Mouse (Mus musculus): ENCODE measurements around the gene Cpz. TPM values are rescaled to one million over a fixed set of nuclear protein-coding genes. Genes with fewer than 3 reads are reported as not detected.

Cpz gene
- polyA plus RNA-seq, 2 experiments = 7.8 to 9.9 TPM

DNA sequence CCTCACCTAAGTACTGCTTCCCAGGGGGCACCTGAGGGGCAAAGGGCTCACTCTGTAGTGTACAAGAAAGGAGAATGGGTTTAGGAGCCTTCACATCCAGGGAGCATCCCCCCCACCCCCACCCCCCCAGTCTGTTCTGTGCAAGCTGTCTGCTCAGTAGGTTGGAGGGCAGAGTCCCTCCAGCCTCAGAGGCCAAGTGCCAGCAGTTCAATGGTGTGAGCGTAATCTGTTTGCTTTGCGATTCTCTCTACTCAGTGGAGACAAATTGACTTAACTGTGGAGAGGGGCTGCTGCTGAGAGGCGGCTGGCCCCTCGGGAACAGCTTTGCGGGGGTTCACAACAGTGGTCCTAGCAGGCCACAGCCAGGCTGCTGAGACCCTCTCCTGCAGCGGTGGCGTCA lies 28.2 kb downstream of the Cpz start:
- Histone ChIP-seq H3K9me3 (ENCODE audit: control insufficient read depth, low read length) (no peaks in the 10 kb centered on the region), H3K4me2 (replicated peaks; ENCODE audit: low read depth, low read length, severe bottlenecking) (no peak overlapping the region), H3K27me3 (ENCODE audit: control insufficient read depth, insufficient read depth, low read length) (peaks cover 9% of the 10 kb centered on the region; the same call in 1 of the 2 replicates), H3K4me1 (ENCODE audit: control insufficient read depth, insufficient read depth, low read length) (no peaks in the 10 kb centered on the region), H3K27ac (replicated peaks; ENCODE audit: low read depth, low read length) (no peak overlapping the region), H3K36me3 (ENCODE audit: control insufficient read depth, insufficient read depth, low read length) (no peaks in the 10 kb centered on the region), H3K4me3 (replicated peaks; ENCODE audit: low read length) (no peak overlapping the region), H3K9ac (ENCODE audit: low read depth, low read length, severe bottlenecking) (no peak overlapping the region)
- DNase-seq (ENCODE audit: low spot score) (no peak), ATAC-seq (ENCODE audit: low FRiP score, low read depth) (no peak)
- no peak for TF ChIP-seq POLR2A (IDR thresholded peaks at IDR 0.05; ENCODE audit: borderline replicate concordance, extremely low read depth, insufficient read depth, insufficient read length)
- 50% methylated on average over 7 of the region's 7 CpGs for WGBS

GRCm38 (mm10) chr5:35495989-35496388 lies 29.5 kb downstream of the Cpz start:
- Histone ChIP-seq H3K4me3 (replicated peaks; ENCODE audit: low read length) (no peak overlapping the region), H3K9me3 (ENCODE audit: control insufficient read depth, low read length) (no peaks in the 10 kb centered on the region), H3K4me1 (ENCODE audit: control insufficient read depth, insufficient read depth, low read length) (no peaks in the 10 kb centered on the region), H3K27me3 (ENCODE audit: control insufficient read depth, insufficient read depth, low read length) (peaks cover 9% of the 10 kb centered on the region; the same call in 1 of the 2 replicates), H3K27ac (replicated peaks; ENCODE audit: low read depth, low read length) (no peak overlapping the region), H3K9ac (ENCODE audit: low read depth, low read length, severe bottlenecking) (no peak overlapping the region), H3K4me2 (replicated peaks; ENCODE audit: low read depth, low read length, severe bottlenecking) (no peak overlapping the region), H3K36me3 (ENCODE audit: control insufficient read depth, insufficient read depth, low read length) (no peaks in the 10 kb centered on the region)
- TF ChIP-seq POLR2A (IDR thresholded peaks at IDR 0.05; ENCODE audit: borderline replicate concordance, extremely low read depth, insufficient read depth, insufficient read length) = no peak
- ATAC-seq (ENCODE audit: low FRiP score, low read depth) (no peak), DNase-seq (ENCODE audit: low spot score) (no peak)
- 9% methylated on average over 5 of the region's 5 CpGs for WGBS

- Histone ChIP-seq H3K27ac (replicated peaks; ENCODE audit: low read depth, low read length) (no peak overlapping the region), H3K4me1 (ENCODE audit: control insufficient read depth, insufficient read depth, low read length) (no peaks in the 10 kb centered on the region), H3K9ac (ENCODE audit: low read depth, low read length, severe bottlenecking) (no peak overlapping the region), H3K27me3 (ENCODE audit: control insufficient read depth, insufficient read depth, low read length) (peaks cover 9% of the 10 kb centered on the region; the same call in 1 of the 2 replicates), H3K4me3 (replicated peaks; ENCODE audit: low read length) (no peak overlapping the region), H3K9me3 (ENCODE audit: control insufficient read depth, low read length) (no peaks in the 10 kb centered on the region), H3K4me2 (replicated peaks; ENCODE audit: low read depth, low read length, severe bottlenecking) (no peak overlapping the region), H3K36me3 (ENCODE audit: control insufficient read depth, insufficient read depth, low read length) (no peaks in the 10 kb centered on the region)
- ATAC-seq (ENCODE audit: low FRiP score, low read depth) (no peak), DNase-seq (ENCODE audit: low spot score) (no peak)
- no peak for TF ChIP-seq POLR2A (IDR thresholded peaks at IDR 0.05; ENCODE audit: borderline replicate concordance, extremely low read depth, insufficient read depth, insufficient read length)
- WGBS = 36% methylated on average over 8 of the region's 8 CpGs
Measured at GRCm38 (mm10) chr5:35494773-35495390, 30.6 kb downstream of the Cpz start.

DNA sequence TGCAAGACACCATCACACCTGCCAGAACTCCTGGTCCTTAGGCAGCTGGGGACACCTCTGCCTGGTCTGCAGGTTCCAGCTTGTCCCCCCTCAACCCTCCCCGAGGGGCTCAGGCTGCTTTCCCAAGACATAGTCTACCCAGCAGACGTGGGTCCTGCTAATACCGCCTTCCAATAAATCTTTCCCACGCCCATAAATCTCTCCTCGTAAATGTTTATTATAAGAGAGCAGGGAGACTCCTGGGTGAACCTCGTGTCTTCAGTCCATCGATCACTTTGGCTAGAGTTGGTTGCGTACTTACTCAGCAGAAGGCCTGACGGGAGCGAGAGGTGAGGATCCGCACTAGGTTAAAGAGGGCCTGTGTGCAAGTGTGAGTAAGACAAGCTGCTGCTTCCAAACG lies 31.7 kb downstream of the Cpz start:
- ATAC-seq (ENCODE audit: low FRiP score, low read depth) = no peak
- Histone ChIP-seq H3K27ac (replicated peaks; ENCODE audit: low read depth, low read length) (no peak overlapping the region), H3K9ac (ENCODE audit: low read depth, low read length, severe bottlenecking) (no peak overlapping the region), H3K4me2 (replicated peaks; ENCODE audit: low read depth, low read length, severe bottlenecking) (no peak overlapping the region), H3K27me3 (ENCODE audit: control insufficient read depth, insufficient read depth, low read length) (peaks cover 12% of the 10 kb centered on the region; the same call in 1 of the 2 replicates), H3K4me3 (replicated peaks; ENCODE audit: low read length) (no peak overlapping the region), H3K4me1 (ENCODE audit: control insufficient read depth, insufficient read depth, low read length) (no peaks in the 10 kb centered on the region), H3K9me3 (ENCODE audit: control insufficient read depth, low read length) (no peaks in the 10 kb centered on the region), H3K36me3 (ENCODE audit: control insufficient read depth, insufficient read depth, low read length) (no peaks in the 10 kb centered on the region)
- no peak for TF ChIP-seq POLR2A (IDR thresholded peaks at IDR 0.05; ENCODE audit: borderline replicate concordance, extremely low read depth, insufficient read depth, insufficient read length)
- 19% methylated on average over 12 of the region's 12 CpGs for WGBS
- no peak for DNase-seq (ENCODE audit: low spot score)

GRCm38 (mm10) chr5:35479521-35479920 lies 46.0 kb downstream of the Cpz start:
- Histone ChIP-seq H3K36me3 (ENCODE audit: control insufficient read depth, insufficient read depth, low read length) (no peaks in the 10 kb centered on the region), H3K9me3 (ENCODE audit: control insufficient read depth, low read length) (no peaks in the 10 kb centered on the region), H3K4me3 (replicated peaks; ENCODE audit: low read length) (no peak overlapping the region), H3K27me3 (ENCODE audit: control insufficient read depth, insufficient read depth, low read length) (peaks cover 4% of the 10 kb centered on the region; the same call in 1 of the 2 replicates), H3K4me1 (ENCODE audit: control insufficient read depth, insufficient read depth, low read length) (no peaks in the 10 kb centered on the region; the same call in 1 of the 2 replicates), H3K4me2 (replicated peaks; ENCODE audit: low read depth, low read length, severe bottlenecking) (no peak overlapping the region), H3K9ac (ENCODE audit: low read depth, low read length, severe bottlenecking) (no peak overlapping the region), H3K27ac (replicated peaks; ENCODE audit: low read depth, low read length) (no peak overlapping the region)
- ATAC-seq (ENCODE audit: low FRiP score, low read depth) = peak; percentile 44
- DNase-seq (ENCODE audit: low spot score) = no peak
- 26% methylated on average over 4 of the region's 4 CpGs for WGBS
- TF ChIP-seq POLR2A (IDR thresholded peaks at IDR 0.05; ENCODE audit: borderline replicate concordance, extremely low read depth, insufficient read depth, insufficient read length) = no peak
